Mouse (Mus musculus) limb, embryonic 13.5 days (tissue): ENCODE results near the gene Ski. TPM values are rescaled to one million over a fixed set of nuclear protein-coding genes. Genes with fewer than 3 reads are reported as not detected.

ENCODE experiments used
- ATAC-seq: fragments of 200-750 bp; cut with Nextera tagmentation; 2 replicates; pipeline ENCODE4 v1.8.0; 2017; ENCODE audit warnings: low read depth, moderate number of reproducible peaks, moderate TSS enrichment; ENCODE audit not compliant: low FRiP score
- H3K27ac ChIP-seq: fragments of 300-500 bp; sonication (generic); 2 replicates; pipeline ENCODE4 v1.5.1; 2015; ENCODE audit warnings: inconsistent platforms, mild to moderate bottlenecking, moderate library complexity
- H3K27me3 ChIP-seq: fragments of 300-500 bp; sonication (generic); 2 replicates; pipeline ENCODE4 v1.6.1; 2015; ENCODE audit warnings: mild to moderate bottlenecking, inconsistent platforms
- H3K36me3 ChIP-seq: fragments of 300-500 bp; sonication (generic); 2 replicates; pipeline ENCODE4 v1.6.1; 2015; ENCODE audit warnings: inconsistent platforms, mild to moderate bottlenecking, moderate library complexity
- H3K4me1 ChIP-seq: fragments of 300-500 bp; sonication (generic); 2 replicates; pipeline ENCODE4 v1.6.1; 2015; ENCODE audit warnings: inconsistent platforms
- H3K4me2 ChIP-seq: fragments of 300-500 bp; sonication (generic); replicated peaks from 2 replicates; pipeline ENCODE4 v1.6.1; 2015; ENCODE audit warnings: inconsistent platforms, mild to moderate bottlenecking, moderate library complexity
- H3K4me3 ChIP-seq: fragments of 300-500 bp; sonication (generic); 2 replicates; pipeline ENCODE4 v1.5.1; 2015; ENCODE audit warnings: moderate library complexity, mild to moderate bottlenecking, inconsistent platforms
- H3K9ac ChIP-seq: fragments of 300-500 bp; sonication (generic); 2 replicates; pipeline ENCODE4 v1.6.1; 2015; ENCODE audit warnings: mild to moderate bottlenecking, inconsistent platforms
- H3K9me3 ChIP-seq: fragments of 300-500 bp; sonication (generic); 2 replicates; pipeline ENCODE4 v1.6.1; 2016; ENCODE audit warnings: inconsistent platforms
- WGBS: fragments of 180-500 bp; shearing (Covaris S2); methylation state at CpG from one replicate; pipeline ENCODE4 v1.1.7; 2015; 5-methylcytosine and 5-hydroxymethylcytosine counted together
- polyA plus RNA-seq: library from polyadenylated mRNA; unstranded; fragments of >200 nt; fragmentation: Nextera tagmentation; extraction: Ambion mirVana; gene quantifications from 2 replicates; pipeline ENCODE4 v1.2.1, GENCODE M21; 2015

The Ski gene
- polyA plus RNA-seq, 1 experiment from 2014 or later = 24.8 TPM

GRCm38 (mm10) chr4:155185845-155186244 lies 36.5 kb downstream of the Ski start:
- WGBS = 90% methylated on average over 9 of the region's 9 CpGs
- H3K4me3 ChIP-seq = no peak overlapping the region
- no peak overlapping the region for H3K9ac ChIP-seq
- H3K9me3 ChIP-seq = no peaks in the 10 kb centered on the region
- peak overlapping the region; percentile 10; the same call in 1 of the 2 replicates for H3K27ac ChIP-seq
- peaks cover 4% of the 10 kb centered on the region; the same call in 1 of the 2 replicates for H3K36me3 ChIP-seq
- H3K27me3 ChIP-seq = no peaks in the 10 kb centered on the region
- no peak overlapping the region for H3K4me2 ChIP-seq
- ATAC-seq = no peak
- peaks cover 87% of the 10 kb centered on the region for H3K4me1 ChIP-seq

GRCm38 (mm10) chr4:155184248-155185070 lies 37.9 kb downstream of the Ski start:
- no peak for ATAC-seq
- H3K4me2 ChIP-seq = peak overlapping the region; percentile 32
- H3K9me3 ChIP-seq = no peaks in the 10 kb centered on the region
- no peaks in the 10 kb centered on the region for H3K27me3 ChIP-seq
- H3K27ac ChIP-seq = peak overlapping the region; percentile 67
- WGBS = 75% methylated on average over 18 of the region's 18 CpGs
- H3K36me3 ChIP-seq = peaks cover 4% of the 10 kb centered on the region; the same call in 1 of the 2 replicates
- no peak overlapping the region for H3K4me3 ChIP-seq
- H3K9ac ChIP-seq = peak overlapping the region; percentile 35; the same call in 1 of the 2 replicates
- H3K4me1 ChIP-seq = peaks cover 81% of the 10 kb centered on the region

GRCm38 (mm10) chr4:155183201-155183600 lies 39.2 kb downstream of the Ski start:
- Histone ChIP-seq H3K27me3 (no peaks in the 10 kb centered on the region), H3K27ac (no peak overlapping the region), H3K4me1 (peaks cover 81% of the 10 kb centered on the region), H3K9ac (no peak overlapping the region), H3K36me3 (peaks cover 4% of the 10 kb centered on the region; the same call in 1 of the 2 replicates), H3K9me3 (no peaks in the 10 kb centered on the region), H3K4me3 (no peak overlapping the region), H3K4me2 (no peak overlapping the region)
- WGBS = 75% methylated on average over 7 of the region's 7 CpGs
- no peak for ATAC-seq

- no peaks in the 10 kb centered on the region for H3K9me3 ChIP-seq
- peaks cover 81% of the 10 kb centered on the region for H3K4me1 ChIP-seq
- H3K27me3 ChIP-seq = no peaks in the 10 kb centered on the region
- 0 out of 2 replicates have a peak, but pooled peaks cover 4% of the 10 kb centered on the region for H3K36me3 ChIP-seq
- peak overlapping the region; percentile 51 for H3K9ac ChIP-seq
- no peak; the same call in 1 of the 2 replicates for ATAC-seq
- 0 out of 2 replicates have a peak overlapping the region, but pooled peaks have one; percentile 3 for H3K4me3 ChIP-seq
- H3K4me2 ChIP-seq = peak overlapping the region; percentile 48
- H3K27ac ChIP-seq = peak overlapping the region; percentile 89
- WGBS = 40% methylated on average over 3 of the region's 3 CpGs
Measured at GRCm38 (mm10) chr4:155178981-155179512, 43.3 kb downstream of the Ski start.

- peak; percentile 69 for ATAC-seq
- Histone ChIP-seq H3K4me2 (peak overlapping the region; percentile 48), H3K4me1 (peaks cover 81% of the 10 kb centered on the region), H3K4me3 (peak overlapping the region; percentile 3; the same call in 1 of the 2 replicates), H3K9ac (peak overlapping the region; percentile 51), H3K36me3 (no peaks in the 10 kb centered on the region), H3K9me3 (no peaks in the 10 kb centered on the region), H3K27ac (peak overlapping the region; percentile 89), H3K27me3 (no peaks in the 10 kb centered on the region)
- WGBS = 4% methylated on average over 6 of the region's 6 CpGs
Measured at GRCm38 (mm10) chr4:155178274-155178673, 44.1 kb downstream of the Ski start.

- Histone ChIP-seq H3K4me1 (peaks cover 90% of the 10 kb centered on the region), H3K9me3 (no peaks in the 10 kb centered on the region), H3K27me3 (no peaks in the 10 kb centered on the region), H3K4me2 (no peak overlapping the region), H3K27ac (peak overlapping the region; percentile 63), H3K4me3 (no peak overlapping the region), H3K9ac (no peak overlapping the region), H3K36me3 (no peaks in the 10 kb centered on the region)
- 12% methylated on average over 3 of the region's 3 CpGs for WGBS
- ATAC-seq = no peak
Measured at GRCm38 (mm10) chr4:155176210-155176609, 46.2 kb downstream of the Ski start.

- peak; percentile 48 for ATAC-seq
- H3K9ac ChIP-seq = peak overlapping the region; percentile 43
- H3K4me3 ChIP-seq = peak overlapping the region; percentile 17
- WGBS = 9% methylated on average over 16 of the region's 17 CpGs
- H3K4me2 ChIP-seq = peak overlapping the region; percentile 54
- H3K9me3 ChIP-seq = no peaks in the 10 kb centered on the region
- no peaks in the 10 kb centered on the region for H3K36me3 ChIP-seq
- H3K27ac ChIP-seq = peak overlapping the region; percentile 96
- no peaks in the 10 kb centered on the region for H3K27me3 ChIP-seq
- peaks cover 96% of the 10 kb centered on the region for H3K4me1 ChIP-seq
Measured at GRCm38 (mm10) chr4:155173822-155174785, 48.3 kb downstream of the Ski start.

GRCm38 (mm10) chr4:155172909-155173821 lies 49.2 kb downstream of the Ski start:
- Histone ChIP-seq H3K36me3 (no peaks in the 10 kb centered on the region), H3K4me3 (peak overlapping the region; percentile 17), H3K9me3 (no peaks in the 10 kb centered on the region), H3K27ac (peak overlapping the region; percentile 96), H3K4me1 (peaks cover 92% of the 10 kb centered on the region), H3K9ac (peak overlapping the region; percentile 59), H3K4me2 (peak overlapping the region; percentile 54), H3K27me3 (no peaks in the 10 kb centered on the region)
- peak; percentile 86 for ATAC-seq
- WGBS = 15% methylated on average over 21 of the region's 21 CpGs

GRCm38 (mm10) chr4:155171961-155172533 lies 50.3 kb downstream of the Ski start:
- H3K9me3 ChIP-seq = no peaks in the 10 kb centered on the region
- 77% methylated on average over 5 of the region's 5 CpGs for WGBS
- peak overlapping the region; percentile 54; the same call in 1 of the 2 replicates for H3K4me2 ChIP-seq
- no peak for ATAC-seq
- H3K4me3 ChIP-seq = no peak overlapping the region
- H3K27me3 ChIP-seq = no peaks in the 10 kb centered on the region
- peak overlapping the region; percentile 39; the same call in 1 of the 2 replicates for H3K27ac ChIP-seq
- H3K4me1 ChIP-seq = peaks cover 88% of the 10 kb centered on the region
- no peaks in the 10 kb centered on the region for H3K36me3 ChIP-seq
- H3K9ac ChIP-seq = no peak overlapping the region

- Histone ChIP-seq H3K9ac (no peak overlapping the region; the same call in 1 of the 2 replicates), H3K4me3 (no peak overlapping the region), H3K9me3 (no peaks in the 10 kb centered on the region), H3K36me3 (no peaks in the 10 kb centered on the region), H3K27me3 (no peaks in the 10 kb centered on the region), H3K4me1 (peaks cover 88% of the 10 kb centered on the region), H3K27ac (peak overlapping the region; percentile 39; the same call in 1 of the 2 replicates), H3K4me2 (0 out of 2 replicates have a peak overlapping the region, but pooled peaks have one; percentile 1)
- ATAC-seq = no peak
- WGBS = 74% methylated on average over 8 of the region's 8 CpGs
Measured at GRCm38 (mm10) chr4:155170614-155171212, 51.7 kb downstream of the Ski start.
